Mouse (Mus musculus) MEL (cell line): ENCODE data around the gene Adap1. TPM values are rescaled to one million over a fixed set of nuclear protein-coding genes. Genes with fewer than 3 reads are reported as not detected.

Experiments
- DNase-seq: peaks from one replicate; pipeline ENCODE4 v3.0.0; 2011; ENCODE audit warnings: low read depth, low spot score
- H3K27ac ChIP-seq: 2 replicates; pipeline ENCODE4 v1.5.1; 2012; ENCODE audit warnings: low read depth, mild to moderate bottlenecking, control low read depth, low read length, moderate library complexity; ENCODE audit not compliant: control insufficient read depth
- H3K27me3 ChIP-seq, 2 experiments: fragments of 150-350 bp in 1 of 2; sonication (generic) in 1 of 2; 2 replicates each; pipeline ENCODE4 v1.6.1; 2012; ENCODE audit warnings: low read length in 2 of 2, mild to moderate bottlenecking in 2 of 2, improper control_type of control experiment in 1 of 2, moderate library complexity in 1 of 2; ENCODE audit not compliant: insufficient read depth in 2 of 2, control insufficient read depth in 1 of 2
- H3K36me3 ChIP-seq, 2 experiments: 2 replicates each; pipeline ENCODE4 v1.6.1; 2012 to 2014; ENCODE audit warnings: low read length in 2 of 2, improper control_type of control experiment in 1 of 2, inconsistent platforms in 1 of 2, mild to moderate bottlenecking in 1 of 2; ENCODE audit not compliant: insufficient read depth in 2 of 2, control insufficient read depth in 1 of 2
- H3K4me1 ChIP-seq, 2 experiments: fragments of 150-350 bp in 1 of 2; sonication (generic) in 1 of 2; 2 replicates each; pipeline ENCODE4 v1.6.1; 2012; ENCODE audit warnings: low read length in 2 of 2, improper control_type of control experiment in 1 of 2, mild to moderate bottlenecking in 1 of 2; ENCODE audit not compliant: insufficient read depth in 2 of 2, control insufficient read depth in 1 of 2
- H3K4me3 ChIP-seq, 2 experiments: fragments of 150-350 bp in 1 of 2; sonication (generic) in 1 of 2; 2 replicates each; pipeline ENCODE4 v1.5.1; 2012; ENCODE audit warnings: low read depth in 2 of 2, low read length in 2 of 2, mild to moderate bottlenecking in 2 of 2, moderate library complexity in 2 of 2, control low read depth in 1 of 2, improper control_type of control experiment in 1 of 2; ENCODE audit not compliant: control insufficient read depth in 1 of 2, insufficient read depth in 1 of 2
- H3K79me2 ChIP-seq: 2 replicates; pipeline ENCODE4 v1.6.1; 2012; ENCODE audit warnings: mild to moderate bottlenecking, low read length, moderate library complexity; ENCODE audit not compliant: control insufficient read depth, poor library complexity, insufficient read depth
- H3K9ac ChIP-seq: 2 replicates; pipeline ENCODE4 v1.6.1; 2012; ENCODE audit warnings: low read depth, mild to moderate bottlenecking, control low read depth, low read length, moderate library complexity; ENCODE audit not compliant: control insufficient read depth, poor library complexity, severe bottlenecking
- H3K9me3 ChIP-seq: fragments of 150-350 bp; sonication (generic); replicated peaks from 2 replicates; pipeline ENCODE4 v1.6.1; 2012; ENCODE audit warnings: mild to moderate bottlenecking, low read length, improper control_type of control experiment, moderate library complexity; ENCODE audit not compliant: insufficient read depth
- CHD1 ChIP-seq: IDR thresholded peaks from 2 replicates; pipeline ENCODE4 v1.6.1; 2012; ENCODE audit warnings: low read depth, mild to moderate bottlenecking, inconsistent platforms, low read length, improper control_type of control experiment
- CHD2 ChIP-seq: IDR thresholded peaks from 2 replicates; pipeline ENCODE4 v1.6.1; 2011; ENCODE audit warnings: low read length, improper control_type of control experiment
- CTCF ChIP-seq, 3 experiments: IDR thresholded peaks in 2 of 3; conservative IDR thresholded peaks in 1 of 3; 2 replicates each; pipeline ENCODE4 v1.5.1; 2011 to 2012; ENCODE audit warnings: low read length in 3 of 3, low read depth in 2 of 3, mild to moderate bottlenecking in 2 of 3, improper control_type of control experiment in 1 of 3, inconsistent platforms in 1 of 3, mixed read lengths in 1 of 3, moderate library complexity in 1 of 3; ENCODE audit not compliant: control insufficient read depth in 1 of 3, insufficient read depth in 1 of 3, poor library complexity in 1 of 3, severe bottlenecking in 1 of 3
- ELF1 ChIP-seq: IDR thresholded peaks from 2 replicates; pipeline ENCODE4 v1.6.1; 2014; ENCODE audit warnings: low read depth, mild to moderate bottlenecking, inconsistent platforms, low read length, improper control_type of control experiment, moderate library complexity
- EP300 ChIP-seq, 2 experiments: IDR thresholded peaks; 2 replicates each; pipeline ENCODE4 v1.6.1; 2011; ENCODE audit warnings: improper control_type of control experiment in 2 of 2, low read length in 2 of 2, low read depth in 1 of 2, mild to moderate bottlenecking in 1 of 2
- ETS1 ChIP-seq: IDR thresholded peaks from 2 replicates; pipeline ENCODE4 v1.6.1; 2012; ENCODE audit warnings: low read depth, mild to moderate bottlenecking, inconsistent platforms, low read length, improper control_type of control experiment, moderate library complexity
- GABPA ChIP-seq: IDR thresholded peaks from 2 replicates; pipeline ENCODE4 v1.6.1; 2012; ENCODE audit warnings: low read depth, mild to moderate bottlenecking, inconsistent platforms, low read length, improper control_type of control experiment, moderate library complexity
- HCFC1 ChIP-seq: IDR thresholded peaks from 2 replicates; pipeline ENCODE4 v1.6.1; 2012; ENCODE audit warnings: low read depth, mild to moderate bottlenecking, inconsistent platforms, low read length, improper control_type of control experiment, moderate library complexity
- MAX ChIP-seq: IDR thresholded peaks from 2 replicates; pipeline ENCODE4 v1.6.1; 2011; ENCODE audit warnings: low read length, improper control_type of control experiment
- MXI1 ChIP-seq: IDR thresholded peaks from 2 replicates; pipeline ENCODE4 v1.6.1; 2011; ENCODE audit warnings: mild to moderate bottlenecking, low read depth, low read length, improper control_type of control experiment
- NELFE ChIP-seq: IDR thresholded peaks from 2 replicates; pipeline ENCODE4 v1.6.1; 2011; ENCODE audit warnings: low read depth, low read length, improper control_type of control experiment
- POLR2A ChIP-seq, 2 experiments: IDR thresholded peaks; 2 replicates each; pipeline ENCODE4 v1.6.1; 2011 to 2012; ENCODE audit warnings: low read length in 2 of 2, mild to moderate bottlenecking in 2 of 2, control low read depth in 1 of 2, improper control_type of control experiment in 1 of 2, low read depth in 1 of 2, moderate library complexity in 1 of 2; ENCODE audit not compliant: control insufficient read depth in 1 of 2, insufficient read depth in 1 of 2, poor library complexity in 1 of 2
- POLR2AphosphoS5 ChIP-seq: IDR thresholded peaks from 2 replicates; pipeline ENCODE4 v1.6.1; 2012; ENCODE audit warnings: low read depth, borderline replicate concordance, mild to moderate bottlenecking, inconsistent platforms, low read length, moderate library complexity, mixed read lengths
- RAD21 ChIP-seq: IDR thresholded peaks from 2 replicates; pipeline ENCODE4 v1.6.1; 2011; ENCODE audit warnings: mild to moderate bottlenecking, low read depth, low read length, improper control_type of control experiment
- TAL1 ChIP-seq: IDR thresholded peaks from 2 replicates; pipeline ENCODE4 v1.6.1; 2012; ENCODE audit warnings: mild to moderate bottlenecking, inconsistent platforms, low read length, moderate library complexity, mixed read lengths
- TBP ChIP-seq: IDR thresholded peaks from 2 replicates; pipeline ENCODE4 v1.8.0; 2011; ENCODE audit warnings: low read depth, low read length, improper control_type of control experiment
- TCF12 ChIP-seq: IDR thresholded peaks from 2 replicates; pipeline ENCODE4 v1.6.1; 2014; ENCODE audit warnings: low read depth, mild to moderate bottlenecking, inconsistent platforms, low read length, improper control_type of control experiment, moderate library complexity
- UBTF ChIP-seq: IDR thresholded peaks from 2 replicates; pipeline ENCODE4 v1.6.1; 2012; ENCODE audit warnings: low read depth, mild to moderate bottlenecking, inconsistent platforms, low read length, improper control_type of control experiment, moderate library complexity, borderline replicate concordance; ENCODE audit not compliant: insufficient read depth
- USF1 ChIP-seq: IDR thresholded peaks from 2 replicates; pipeline ENCODE4 v1.6.1; 2014; ENCODE audit warnings: low read depth, mild to moderate bottlenecking, inconsistent platforms, low read length, improper control_type of control experiment, moderate library complexity
- ZKSCAN1 ChIP-seq: IDR thresholded peaks from 2 replicates; pipeline ENCODE4 v1.6.1; 2012; ENCODE audit warnings: low read depth, mild to moderate bottlenecking, inconsistent platforms, low read length, improper control_type of control experiment, moderate library complexity
- polyA plus RNA-seq, 2 experiments: library from polyadenylated mRNA; stranded (reverse) in 1 of 2; unstranded in 1 of 2; fragments of >175 nt in 1 of 2; fragments of >200 nt in 1 of 2; gene quantifications; 2 replicates each; pipeline versions ENCODE4 v1.2.1 to v1.2.4; 2012; ENCODE audit warnings: low replicate concordance in 2 of 2, low read depth in 1 of 2; ENCODE audit not compliant: insufficient read length in 2 of 2, insufficient read depth in 1 of 2, missing spikeins in 1 of 2
- total RNA-seq: library from RNA; depleted of rRNA; stranded (reverse); fragments of 300-350 nt; gene quantifications from 2 replicates; pipeline ENCODE4 v1.2.3, GENCODE M21; 2012

The Adap1 gene
- total and polyA plus RNA-seq, 3 experiments = 52.9 to 59.8 TPM; not detected in 1

GRCm38 (mm10) chr5:139288591-139288990, 36.8 kb downstream of the Adap1 start:
- H3K4me3 ChIP-seq = 0 out of 4 replicates have a peak overlapping the region, but pooled peaks of 1 of the 2 experiments have one; percentile 6
- TF ChIP-seq ETS1 (no peak), POLR2AphosphoS5 (no peak), TCF12 (no peak), ZKSCAN1 (no peak), CHD2 (no peak), RAD21 (no peak), MAX (no peak), TBP (no peak), USF1 (no peak), UBTF (no peak), GABPA (no peak), POLR2A (IDR thresholded peaks at IDR 0.05; ENCODE audit: control insufficient read depth in 1 of 2, insufficient read depth in 1 of 2, low read depth in 1 of 2, low read length in 2 of 2, poor library complexity in 1 of 2) (no peak), HCFC1 (no peak)
- no peaks in the 10 kb centered on the region for H3K9me3 ChIP-seq
- H3K4me1 ChIP-seq = peaks cover 5 to 24% of the 10 kb centered on the region in 2 experiments
- peak overlapping the region; percentile 63 for H3K9ac ChIP-seq
- peak overlapping the region; percentile 96 for H3K27ac ChIP-seq
- DNase-seq = no peak
- peaks cover 0 to 21% of the 10 kb centered on the region in 2 experiments; a peak in 2 of 4 replicates for H3K36me3 ChIP-seq
- H3K27me3 ChIP-seq = no peaks in the 10 kb centered on the region
- H3K79me2 ChIP-seq = no peaks in the 10 kb centered on the region

GRCm38 (mm10) chr5:139287787-139288186, 37.6 kb downstream of the Adap1 start:
- TF ChIP-seq EP300 (IDR thresholded peaks at IDR 0.05; ENCODE audit: low read depth in 1 of 2, low read length in 2 of 2) (peak; percentile 39 to 54; a peak in 2 of 4 replicates), MXI1 (peak; percentile 28; the same call in 1 of the 2 replicates), ELF1 (0 out of 2 replicates have a peak, but pooled peaks have one; percentile 42), TBP (peak; percentile 66), CTCF (IDR thresholded peaks at IDR 0.05 in 2 of 3, conservative IDR thresholded peaks at IDR 0.05 in 1 of 3; ENCODE audit: control insufficient read depth in 1 of 3, insufficient read depth in 1 of 3, low read depth in 2 of 3, low read length in 3 of 3, poor library complexity in 1 of 3, severe bottlenecking in 1 of 3) (no peak), HCFC1 (0 out of 2 replicates have a peak, but pooled peaks have one; percentile 16), POLR2A (IDR thresholded peaks at IDR 0.05; ENCODE audit: control insufficient read depth in 1 of 2, insufficient read depth in 1 of 2, low read depth in 1 of 2, low read length in 2 of 2, poor library complexity in 1 of 2) (peak; percentile 22 to 69; a peak in 2 of 4 replicates), TAL1 (peak; percentile 35), NELFE (peak; percentile 37), CHD1 (no peak), TCF12 (peak; percentile 41; the same call in 1 of the 2 replicates)
- Histone ChIP-seq H3K27me3 (no peaks in the 10 kb centered on the region), H3K27ac (peak overlapping the region; percentile 96), H3K79me2 (no peaks in the 10 kb centered on the region), H3K9me3 (no peaks in the 10 kb centered on the region), H3K36me3 (peaks cover 0 to 21% of the 10 kb centered on the region in 2 experiments; a peak in 2 of 4 replicates), H3K4me3 (peak overlapping the region; percentile 6 to 21; a peak in 2 of 4 replicates), H3K4me1 (peaks cover 5 to 24% of the 10 kb centered on the region in 2 experiments), H3K9ac (peak overlapping the region; percentile 63)
- DNase-seq = peak; percentile 87
